Mouse (Mus musculus) cerebellum, adult 2 months (tissue): ENCODE measurements around the gene Myh11.

Source experiments
- CTCF ChIP-seq: fragments of 200-500 bp; IDR thresholded peaks from 2 replicates; pipeline ENCODE4 v1.5.1; 2011; ENCODE audit warnings: low read depth, mild to moderate bottlenecking, control low read depth, low read length, moderate library complexity, borderline replicate concordance; ENCODE audit not compliant: insufficient read depth
- POLR2A ChIP-seq: fragments of 200-500 bp; IDR thresholded peaks from 2 replicates; pipeline ENCODE4 v1.6.1; 2011; ENCODE audit warnings: low read length, control low read depth, borderline replicate concordance; ENCODE audit not compliant: insufficient read depth

DNA sequence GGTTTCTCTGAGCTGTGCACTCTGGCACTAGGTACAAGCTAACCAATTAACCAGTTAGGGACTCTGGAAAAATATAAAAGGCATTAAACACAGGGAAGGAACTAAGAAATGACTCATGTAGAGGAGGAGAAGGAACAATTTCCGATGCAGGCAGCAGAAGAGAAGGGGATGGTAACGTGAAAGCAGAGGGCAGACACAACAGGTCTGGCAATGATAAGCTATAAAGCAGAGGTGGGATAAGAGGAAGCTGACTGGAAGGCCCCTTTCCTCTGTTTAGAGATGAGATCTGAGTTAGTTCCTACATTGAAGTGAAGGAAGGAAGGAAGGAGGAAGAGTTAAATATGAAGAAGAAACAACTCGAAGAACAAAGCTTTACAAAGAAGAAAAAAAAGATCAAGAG is 18.7 kb upstream of the Myh11 start:
- TF ChIP-seq CTCF (no peak), POLR2A (no peak)
